Mouse (Mus musculus): ENCODE measurements around the gene Tsga10ip. TPM values are rescaled to one million over a fixed set of nuclear protein-coding genes. Genes with fewer than 3 reads are reported as not detected.

Gene Tsga10ip
- total RNA-seq (2012; rRNA removed) (0.80 and 0.89 TPM in 2 replicates), total RNA-seq (2014; rRNA removed) (0.14 TPM in 1 of 2 replicates, not detected in the other), polyA plus RNA-seq (2012; ENCODE audit: insufficient read length, low read depth) (0.87 and 1.0 TPM in 2 replicates)

- no peak for DNase-seq (ENCODE audit: extremely low read depth)
- Histone ChIP-seq H3K27me3 (replicated peaks) (no peaks in the 10 kb centered on the region), H3K27ac (ENCODE audit: insufficient read depth, low read depth) (no peak within 1 kb of the TSS), H3K36me3 (replicated peaks in 1 of 2; ENCODE audit: control insufficient read depth in 1 of 2, insufficient read depth in 1 of 2, low read length in 1 of 2) (no peaks in the 10 kb centered on the region), H3K9me3 (replicated peaks; ENCODE audit: low read length) (no peaks in the 10 kb centered on the region), H3K4me3 (replicated peaks in 1 of 3; ENCODE audit: low read depth in 2 of 3, low read length in 2 of 3, poor library complexity in 1 of 3) (no peak within 1 kb of the TSS), H3K79me2 (replicated peaks; ENCODE audit: control insufficient read depth, extremely low read depth, insufficient read depth, poor library complexity, severe bottlenecking) (no peaks in the 10 kb centered on the region), H3K4me2 (ENCODE audit: insufficient read depth, low read depth, poor library complexity, severe bottlenecking) (no peak within 1 kb of the TSS), H3K4me1 (ENCODE audit: control insufficient read depth in 1 of 2, insufficient read depth in 2 of 2) (peaks cover 5 to 20% of the 10 kb centered on the region in 2 experiments; a peak in 3 of 4 replicates), H3K9ac (ENCODE audit: insufficient read depth, low read depth) (no peak within 1 kb of the TSS)
- TF ChIP-seq USF1 (IDR thresholded peaks at IDR 0.05; ENCODE audit: low read depth, low read length) (no peak), TBP (conservative IDR thresholded peaks at IDR 0.05; ENCODE audit: low read depth, low read length) (no peak), POLR2A (IDR thresholded peaks at IDR 0.05; ENCODE audit: low read depth, low read length) (no peak), JUN (IDR thresholded peaks at IDR 0.05; ENCODE audit: insufficient read depth, low read depth, low read length) (no peak), GABPA (IDR thresholded peaks at IDR 0.05; ENCODE audit: insufficient replicate concordance, low read depth, low read length) (no peak), MAX (IDR thresholded peaks at IDR 0.05; ENCODE audit: low read length) (no peak)
- in situ Hi-C loops (cut with MboI; ENCODE audit: low pct_ligation_motif_present, low pct_unique_long_range_greater_than_20kb, low sequenced_read_pairs), result loop anchor here (5.0 kb wide), 1 partner anchor 65 kb away; the partner anchor contains the start of gene Catsper1
- dilution Hi-C loops (cut with MboI; ENCODE audit: extremely low pct_ligation_motif_present, extremely low pct_unique_long_range_greater_than_20kb, low sequenced_read_pairs), result no loop called here
Observed at GRCm38 (mm10) chr19:5402293-5402692, at the start of gene Tsga10ip. Gene Tsga10ip (minus strand): TSS chr19:5402526.

DNA sequence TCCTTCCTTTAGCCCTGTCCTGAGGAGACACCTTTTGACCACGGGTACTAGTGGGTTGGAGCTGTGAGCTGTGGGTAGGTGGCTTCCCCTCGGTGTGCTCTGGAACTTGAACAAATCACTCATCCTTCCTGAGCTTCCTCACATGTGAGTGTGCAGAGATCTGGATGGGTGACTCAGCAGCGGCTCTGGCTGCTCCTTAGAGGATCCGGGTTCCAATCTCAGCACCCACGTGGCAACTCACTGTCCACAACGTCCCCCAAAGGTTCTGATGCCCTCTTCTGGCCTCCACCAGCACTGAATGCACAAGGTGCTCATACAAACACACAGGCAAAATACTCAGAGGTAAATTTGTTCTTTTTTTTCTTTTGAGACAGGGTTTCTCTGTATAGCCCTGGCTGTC is 49.4 kb upstream of the Tsga10ip start:
- Histone ChIP-seq H3K27ac (ENCODE audit: insufficient read depth, low read depth) (no peak overlapping the region), H3K27me3 (replicated peaks) (peaks cover 10% of the 10 kb centered on the region), H3K9me3 (replicated peaks; ENCODE audit: low read length) (no peaks in the 10 kb centered on the region), H3K79me2 (replicated peaks; ENCODE audit: control insufficient read depth, extremely low read depth, insufficient read depth, poor library complexity, severe bottlenecking) (peaks cover 6% of the 10 kb centered on the region; the same call in 1 of the 2 replicates), H3K9ac (ENCODE audit: insufficient read depth, low read depth) (no peak overlapping the region), H3K4me1 (ENCODE audit: control insufficient read depth in 1 of 2, insufficient read depth in 2 of 2) (peaks cover 15 to 33% of the 10 kb centered on the region in 2 experiments), H3K4me3 (replicated peaks in 1 of 3; ENCODE audit: low read depth in 2 of 3, low read length in 2 of 3, poor library complexity in 1 of 3) (no peak overlapping the region), H3K36me3 (replicated peaks in 1 of 2; ENCODE audit: control insufficient read depth in 1 of 2, insufficient read depth in 1 of 2, low read length in 1 of 2) (peaks cover 0 to 19% of the 10 kb centered on the region in 2 experiments), H3K4me2 (ENCODE audit: insufficient read depth, low read depth, poor library complexity, severe bottlenecking) (no peak overlapping the region)
- in situ Hi-C loops (cut with MboI; ENCODE audit: low pct_ligation_motif_present, low pct_unique_long_range_greater_than_20kb, low sequenced_read_pairs), result no loop called here
- no peak for DNase-seq (ENCODE audit: extremely low read depth)
- dilution Hi-C loops (cut with MboI; ENCODE audit: extremely low pct_ligation_motif_present, extremely low pct_unique_long_range_greater_than_20kb, low sequenced_read_pairs), result no loop called here
- TF ChIP-seq UBTF (IDR thresholded peaks at IDR 0.05; ENCODE audit: low read depth, low read length) (no peak), JUND (conservative IDR thresholded peaks at IDR 0.05; ENCODE audit: low read depth, low read length) (no peak), RAD21 (IDR thresholded peaks at IDR 0.05; ENCODE audit: low read depth, low read length) (no peak), IRF4 (IDR thresholded peaks at IDR 0.05; ENCODE audit: low read depth, low read length) (no peak), MAZ (IDR thresholded peaks at IDR 0.05; ENCODE audit: low read depth, low read length) (no peak), MAFK (IDR thresholded peaks at IDR 0.05; ENCODE audit: insufficient replicate concordance, low read length) (no peak), SMC3 (IDR thresholded peaks at IDR 0.05; ENCODE audit: low read depth, low read length) (no peak), POLR2AphosphoS2 (IDR thresholded peaks at IDR 0.05; ENCODE audit: low read depth, low read length) (no peak), NRF1 (IDR thresholded peaks at IDR 0.05; ENCODE audit: low read depth, low read length) (no peak), TCF12 (IDR thresholded peaks at IDR 0.05; ENCODE audit: low read depth, low read length) (no peak), ZNF384 (IDR thresholded peaks at IDR 0.05; ENCODE audit: low read depth, low read length) (no peak), KAT2A (IDR thresholded peaks at IDR 0.05; ENCODE audit: insufficient replicate concordance, low read length) (no peak), BHLHE40 (IDR thresholded peaks at IDR 0.05; ENCODE audit: low read depth, low read length) (no peak), HCFC1 (IDR thresholded peaks at IDR 0.05; ENCODE audit: low read depth, low read length) (no peak)

Data from CH12.LX (cell line).